In the genomic region with DNA sequence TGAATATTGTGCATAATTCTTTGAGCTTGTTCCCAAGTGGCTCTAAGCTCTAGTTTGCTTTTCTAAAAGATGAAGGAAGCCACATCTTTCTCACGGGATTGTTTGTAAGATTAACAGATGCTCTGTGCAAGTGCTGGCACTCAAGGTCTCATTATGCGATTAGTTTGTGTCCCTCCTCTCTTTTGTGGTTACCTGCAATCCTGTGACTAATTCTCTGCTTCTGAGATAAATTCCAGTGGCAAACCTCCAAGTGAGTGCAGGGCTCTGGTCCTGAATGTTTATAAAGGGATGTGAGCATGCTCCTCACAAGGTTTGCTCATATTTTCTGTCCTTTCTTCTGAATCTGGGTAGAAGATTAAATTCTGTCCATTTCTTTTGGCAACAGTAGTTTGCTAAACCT, we compare ENCODE assay signal across 32 mouse cellular contexts. TPM values are rescaled to one million over a fixed set of nuclear protein-coding genes. Genes with fewer than 3 reads are reported as not detected.
DNase-seq lines count a peak whose midpoint lies in the region; ATAC-seq and TF ChIP-seq lines count a peak whose summit lies in the region.
"Had no signal": no experiment of that assay in that cellular context is flagged by ENCODE, and none has a peak within 500 bp of the region (broad histone marks: within the 10 kb centered on the region; RNA-seq: fewer than 3 reads in every experiment).

No protein-coding gene starts in this region.

- peaks cover 5 to 58% of the 10 kb centered on the region in 2 experiments; a peak in 2 of 4 replicates for H3K4me1 ChIP-seq in CH12.LX (ENCODE audit: control insufficient read depth in 1 of 2, insufficient read depth in 2 of 2)
- H3K4me1 ChIP-seq: embryonic facial prominence, embryonic 15.5 days; heart, embryonic 13.5 days; hindbrain, embryonic 10.5 days; hindbrain, embryonic 15.5 days; kidney, embryonic 15.5 days; lung, embryonic 15.5 days; midbrain, embryonic 10.5 days; midbrain, embryonic 15.5 days had no signal

- TF ChIP-seq POLR2A in CH12.LX (IDR thresholded peaks at IDR 0.05; ENCODE audit: low read depth, low read length) (no peak), myocyte (IDR thresholded peaks at IDR 0.05; ENCODE audit: insufficient read length, low read depth) (no peak)

- dilution Hi-C loops in CH12.LX (cut with MboI; ENCODE audit: extremely low pct_ligation_motif_present, extremely low pct_unique_long_range_greater_than_20kb, low sequenced_read_pairs), result no loop called here

- H3K9me3 ChIP-seq in CH12.LX (replicated peaks; ENCODE audit: low read length), result no peaks in the 10 kb centered on the region
- H3K9me3 ChIP-seq: embryonic facial prominence, embryonic 15.5 days; heart, embryonic 13.5 days; hindbrain, embryonic 10.5 days; hindbrain, embryonic 15.5 days; kidney, embryonic 15.5 days; limb, embryonic 13.5 days; lung, embryonic 15.5 days; midbrain, embryonic 10.5 days; midbrain, embryonic 15.5 days had no signal

- CTCF ChIA-PET in Patski (lab: Charles Lee), result interaction anchor here (0.9 to 4.8 kb wide), 4 partner anchors 18 to 424 kb away, joined by 3 to 40 read pairs (median 8); partner anchors contain the start of gene Sec61g

- H3K36me3 ChIP-seq in CH12.LX (replicated peaks in 1 of 2; ENCODE audit: control insufficient read depth in 1 of 2, insufficient read depth in 1 of 2, low read length in 1 of 2) (no peaks in the 10 kb centered on the region), myocyte (ENCODE audit: control insufficient read depth, insufficient read depth) (no peaks in the 10 kb centered on the region)
- H3K36me3 ChIP-seq: embryonic facial prominence, embryonic 15.5 days; heart, embryonic 13.5 days; hindbrain, embryonic 10.5 days; hindbrain, embryonic 15.5 days; kidney, embryonic 15.5 days; limb, embryonic 13.5 days; lung, embryonic 15.5 days; midbrain, embryonic 10.5 days; midbrain, embryonic 15.5 days had no signal

- H3K4me2 ChIP-seq in CH12.LX (ENCODE audit: insufficient read depth, low read depth, poor library complexity, severe bottlenecking), result no peak overlapping the region
- H3K4me2 ChIP-seq in myocyte (ENCODE audit: low read depth), result peak overlapping the region; percentile 19
- H3K4me2 ChIP-seq: embryonic facial prominence, embryonic 15.5 days; heart, embryonic 13.5 days; hindbrain, embryonic 15.5 days; kidney, embryonic 15.5 days; limb, embryonic 13.5 days; liver, embryonic 11.5 days; lung, embryonic 15.5 days; midbrain, embryonic 15.5 days had no signal

- peak; percentile 88 for ATAC-seq in Patski
- ATAC-seq: activated CD4-positive, CD25-positive, alpha-beta regulatory T cell, adult 4 months; forebrain, embryonic 14.5 days; inflammation-experienced regulatory T-cells, adult 6 months; midbrain, embryonic 15.5 days had no signal

- H3K4me3 ChIP-seq in CH12.LX (replicated peaks in 1 of 3; ENCODE audit: low read depth in 2 of 3, low read length in 2 of 3, poor library complexity in 1 of 3) (no peak overlapping the region), myocyte (no peak overlapping the region)
- H3K4me3 ChIP-seq: embryonic facial prominence, embryonic 15.5 days; heart, embryonic 13.5 days; hindbrain, embryonic 10.5 days; hindbrain, embryonic 15.5 days; kidney, embryonic 15.5 days; layer of hippocampus, adult 2 months; limb, embryonic 13.5 days; lung, embryonic 15.5 days; midbrain, embryonic 10.5 days; midbrain, embryonic 15.5 days had no signal

- no peak for TF ChIP-seq EP300 in CH12.LX (IDR thresholded peaks at IDR 0.05; ENCODE audit: low read length)

- POLR2A ChIA-PET in Patski (lab: Charles Lee), result no interaction called here

- H3K9ac ChIP-seq in CH12.LX (ENCODE audit: insufficient read depth, low read depth), result no peak overlapping the region
- H3K9ac ChIP-seq: embryonic facial prominence, embryonic 15.5 days; heart, embryonic 13.5 days; hindbrain, embryonic 15.5 days; kidney, embryonic 15.5 days; limb, embryonic 13.5 days; lung, embryonic 15.5 days; midbrain, embryonic 15.5 days had no signal

- no peak overlapping the region for H3K27ac ChIP-seq in CH12.LX (ENCODE audit: insufficient read depth, low read depth)
- H3K27ac ChIP-seq: embryonic facial prominence, embryonic 15.5 days; heart, embryonic 13.5 days; hindbrain, embryonic 10.5 days; hindbrain, embryonic 15.5 days; kidney, embryonic 15.5 days; layer of hippocampus, adult 2 months; limb, embryonic 13.5 days; lung, embryonic 15.5 days; midbrain, embryonic 10.5 days; midbrain, embryonic 15.5 days; stomach, postnatal 0 days had no signal

- H3K79me2 ChIP-seq in CH12.LX (replicated peaks; ENCODE audit: control insufficient read depth, extremely low read depth, insufficient read depth, poor library complexity, severe bottlenecking) (no peaks in the 10 kb centered on the region), myocyte (ENCODE audit: control insufficient read depth, insufficient read depth) (no peaks in the 10 kb centered on the region)

- no peak for TF ChIP-seq CTCF in CH12.LX (conservative IDR thresholded peaks at IDR 0.05 in 1 of 2, IDR thresholded peaks at IDR 0.05 in 1 of 2; ENCODE audit: low read depth in 2 of 2, low read length in 2 of 2)
- TF ChIP-seq CTCF in Patski (IDR thresholded peaks at IDR 0.05), result no peak

- H3K27me3 ChIP-seq in CH12.LX (replicated peaks), result no peaks in the 10 kb centered on the region
- H3K27me3 ChIP-seq in Patski, result no peaks in the 10 kb centered on the region
- H3K27me3 ChIP-seq in myocyte (ENCODE audit: control insufficient read depth, insufficient read depth, insufficient read length), result no peaks in the 10 kb centered on the region
- H3K27me3 ChIP-seq: embryonic facial prominence, embryonic 15.5 days; heart, embryonic 13.5 days; hindbrain, embryonic 15.5 days; kidney, embryonic 15.5 days; limb, embryonic 13.5 days; lung, embryonic 15.5 days; midbrain, embryonic 15.5 days had no signal

- no peak for TF ChIP-seq RAD21 in CH12.LX (IDR thresholded peaks at IDR 0.05; ENCODE audit: low read depth, low read length)

- DNase-seq in 3T3-L1 (ENCODE audit: low read depth, low spot score) (peak; percentile 87), CH12.LX (ENCODE audit: extremely low read depth) (peak; percentile 41), Patski (ENCODE audit: low read depth, low spot score) (peak; percentile 67)
- DNase-seq in layer of hippocampus, postnatal 14 days (ENCODE audit: low spot score in 2 of 2), result no peak
- DNase-seq in adrenal gland, adult 2 months, result no peak
- no peak for DNase-seq in yolk sac, embryonic 10.5 days (ENCODE audit: low spot score)
- DNase-seq: adrenal gland, adult 8-10 months; cerebellum, adult 18-20 months; cerebellum, postnatal 10 days; gastrocnemius, postnatal 36 days; heart, postnatal 14 days; kidney, adult 11 months; kidney, postnatal 25 days; right cerebral cortex, postnatal 4 days; thymus, adult 18-20 months; thymus, postnatal 36 days had no signal

- no peak overlapping the region for H3ac ChIP-seq in myocyte (ENCODE audit: control insufficient read depth, insufficient read length)

- in situ Hi-C loops in CH12.LX (cut with MboI; ENCODE audit: low pct_ligation_motif_present, low pct_unique_long_range_greater_than_20kb, low sequenced_read_pairs) (loop anchor here (5.0 kb wide), 3 partner anchors 91 to 421 kb away; no protein-coding TSS in a partner anchor), Patski (cut with MboI; ENCODE audit: low pct_unique_long_range_greater_than_20kb) (loop anchor here (5.0 to 10.0 kb wide), 5 partner anchors 61 to 421 kb away; partner anchors contain the start of gene Egfr)

TF ChIP-seq in CH12.LX, 34 proteins besides CTCF, POLR2A, EP300 and RAD21:
- TF ChIP-seq IRF4 (IDR thresholded peaks at IDR 0.05; ENCODE audit: low read depth, low read length) (no peak), MXI1 (IDR thresholded peaks at IDR 0.05; ENCODE audit: low read depth, low read length) (no peak), ZMIZ1 (IDR thresholded peaks at IDR 0.05; ENCODE audit: low read depth, low read length) (no peak), MAX (IDR thresholded peaks at IDR 0.05; ENCODE audit: low read length) (no peak), BHLHE40 (IDR thresholded peaks at IDR 0.05; ENCODE audit: low read depth, low read length) (no peak), USF1 (IDR thresholded peaks at IDR 0.05; ENCODE audit: low read depth, low read length) (no peak), E2F4 (IDR thresholded peaks at IDR 0.05; ENCODE audit: insufficient replicate concordance, low read depth, low read length) (no peak), TCF12 (IDR thresholded peaks at IDR 0.05; ENCODE audit: low read depth, low read length) (no peak), NELFE (IDR thresholded peaks at IDR 0.05; ENCODE audit: low read depth, low read length) (no peak), MAZ (IDR thresholded peaks at IDR 0.05; ENCODE audit: low read depth, low read length) (no peak), ELF1 (IDR thresholded peaks at IDR 0.05; ENCODE audit: low read depth, low read length) (no peak), ZKSCAN1 (IDR thresholded peaks at IDR 0.05; ENCODE audit: borderline replicate concordance, low read depth, low read length) (no peak), POLR2AphosphoS2 (IDR thresholded peaks at IDR 0.05; ENCODE audit: low read depth, low read length) (no peak)

TF ChIP-seq in myocyte, 11 proteins besides CTCF, POLR2A, EP300 and RAD21:
- TF ChIP-seq CEBPB (IDR thresholded peaks at IDR 0.05; ENCODE audit: insufficient read depth, poor library complexity, severe bottlenecking) (no peak), USF1 (IDR thresholded peaks at IDR 0.05; ENCODE audit: low read depth) (no peak), MYOD1 (IDR thresholded peaks at IDR 0.05; ENCODE audit: control insufficient read depth in 1 of 3, insufficient read length in 2 of 3, low read depth in 2 of 3) (no peak), MYOG (IDR thresholded peaks at IDR 0.05; ENCODE audit: control insufficient read depth in 1 of 3, insufficient read depth in 1 of 3, insufficient read length in 2 of 3, low read depth in 2 of 3) (no peak), E2F4 (IDR thresholded peaks at IDR 0.05; ENCODE audit: insufficient read depth) (no peak), POLR2AphosphoS2 (IDR thresholded peaks at IDR 0.05; ENCODE audit: insufficient read length, low read depth) (no peak), TCF3 (IDR thresholded peaks at IDR 0.05; ENCODE audit: insufficient read length, low read depth) (no peak), SRF (IDR thresholded peaks at IDR 0.05; ENCODE audit: control insufficient read depth, insufficient read length, low read depth) (no peak), REST (IDR thresholded peaks at IDR 0.05; ENCODE audit: insufficient read depth, insufficient read length) (no peak), TCF12 (IDR thresholded peaks at IDR 0.05; ENCODE audit: insufficient read depth, poor library complexity, severe bottlenecking) (no peak), MAX (IDR thresholded peaks at IDR 0.05; ENCODE audit: low read depth) (no peak)

RNA-seq across cellular contexts. Expression of gene Sec61g, which starts 18.2 kb away (rescaled TPM):
- 64.5 and 84.1 TPM in 2 replicates for total RNA-seq in CH12.LX (2012; rRNA removed)
- total RNA-seq in CH12.LX (2014; rRNA removed), result 133 and 139 TPM in 2 replicates
- 21.7 and 45.6 TPM in 2 replicates for polyA plus RNA-seq in CH12.LX (2012; ENCODE audit: insufficient read length, low read depth)
- polyA plus RNA-seq in Patski (2021), result 18.1 TPM
- polyA plus RNA-seq in myocyte (2012; fragmentation: generic; extraction: Trizol), result 22.4 TPM
- 1 to 10 TPM; 8.9 to 9.9 TPM for total RNA-seq in layer of hippocampus, postnatal 14 days (2021)
- total RNA-seq in adrenal gland, adult 2 months (2021), result 1 to 10 TPM; 5.8 to 7.4 TPM
- polyA plus RNA-seq in adrenal gland, adult 2 months (2012; rRNA removed), result 1.2 and 2.8 TPM in 2 replicates

Comparison
In these comparisons a context has a peak if more than half of its experiments do, and no peak if none do; other contexts are left out.
1. DNase-seq: peak in 3T3-L1 (single experiment), CH12.LX (single experiment) and Patski (single experiment); none in layer of hippocampus, postnatal 14 days (0 of 2), adrenal gland, adult 2 months (single experiment) and yolk sac, embryonic 10.5 days (single experiment).